Mouse (Mus musculus) testis, adult 2 months (tissue): ENCODE results near the gene Snx29.

ENCODE experiments used
- CTCF ChIP-seq: fragments of 200-500 bp; IDR thresholded peaks from 2 replicates; pipeline ENCODE4 v1.5.1; 2012; ENCODE audit warnings: low read depth, mild to moderate bottlenecking, inconsistent platforms, low read length, moderate library complexity; ENCODE audit not compliant: control insufficient read depth, insufficient read depth, insufficient replicate concordance
- POLR2A ChIP-seq: fragments of 200-500 bp; IDR thresholded peaks from 2 replicates; pipeline ENCODE4 v1.6.1; 2012; ENCODE audit warnings: low read depth, mild to moderate bottlenecking, inconsistent platforms, low read length, moderate library complexity; ENCODE audit not compliant: control insufficient read depth

GRCm38 (mm10) chr16:11757471-11757870 is 434.8 kb downstream of the Snx29 start:
- TF ChIP-seq CTCF (no peak), POLR2A (no peak)
